Mouse (Mus musculus) natural killer cell, adult 2 months (primary cell): ENCODE measurements around the gene Ghr.

Experiments
- DNase-seq, 2 experiments: peaks; one replicate each; pipeline ENCODE4 v3.0.0; 2022; ENCODE audit warnings: low spot score in 2 of 2

Ghr gene

GRCm38 (mm10) chr15:3293477-3293876 is 289.8 kb downstream of the Ghr start:
- no peak for DNase-seq

- no peak for DNase-seq
Measured at GRCm38 (mm10) chr15:3290435-3290834, 292.9 kb downstream of the Ghr start.

DNA sequence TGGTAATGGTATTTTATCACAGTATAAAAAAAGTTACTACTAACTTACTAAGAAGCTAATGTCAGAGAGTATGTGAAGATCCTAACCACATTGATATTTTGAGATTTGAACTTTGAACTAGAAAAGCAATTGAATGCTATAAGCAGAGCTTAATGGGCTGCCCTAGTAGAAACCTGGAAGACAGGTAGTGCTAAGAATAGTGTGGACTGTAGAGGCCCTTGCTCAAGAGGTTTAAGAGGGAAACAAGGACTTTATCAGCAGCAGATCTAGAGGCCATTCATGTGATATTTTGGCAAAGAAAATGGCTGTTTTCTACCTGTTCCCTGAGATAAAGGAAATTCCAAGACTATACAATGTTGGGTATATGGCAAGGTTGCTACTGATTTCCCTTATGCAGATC is 297.3 kb downstream of the Ghr start:
- no peak for DNase-seq

DNA sequence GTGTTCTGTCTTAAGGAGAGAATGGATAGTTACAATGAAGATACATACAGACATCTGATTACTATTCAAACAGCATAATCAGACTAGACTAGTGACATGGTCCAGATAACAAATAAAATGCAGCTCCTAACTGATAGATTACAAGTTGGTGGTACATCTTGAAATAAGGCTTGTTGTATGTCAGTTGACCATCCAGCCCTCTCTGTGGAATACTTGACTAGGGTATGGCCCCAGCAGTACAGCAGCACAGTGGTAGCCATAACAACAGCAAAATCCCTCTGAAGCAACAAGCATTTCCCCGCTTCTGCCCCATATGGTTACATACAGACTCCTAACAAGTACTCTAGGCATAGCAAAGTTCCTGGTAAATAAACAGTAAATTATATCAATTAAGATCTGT is 301.6 kb downstream of the Ghr start:
- no peak for DNase-seq

GRCm38 (mm10) chr15:3281216-3281615 is 302.1 kb downstream of the Ghr start:
- DNase-seq: no peak

- DNase-seq: no peak
Measured at GRCm38 (mm10) chr15:3279242-3279641, 304.1 kb downstream of the Ghr start.

GRCm38 (mm10) chr15:3277391-3277790 is 305.9 kb downstream of the Ghr start:
- no peak for DNase-seq

DNA sequence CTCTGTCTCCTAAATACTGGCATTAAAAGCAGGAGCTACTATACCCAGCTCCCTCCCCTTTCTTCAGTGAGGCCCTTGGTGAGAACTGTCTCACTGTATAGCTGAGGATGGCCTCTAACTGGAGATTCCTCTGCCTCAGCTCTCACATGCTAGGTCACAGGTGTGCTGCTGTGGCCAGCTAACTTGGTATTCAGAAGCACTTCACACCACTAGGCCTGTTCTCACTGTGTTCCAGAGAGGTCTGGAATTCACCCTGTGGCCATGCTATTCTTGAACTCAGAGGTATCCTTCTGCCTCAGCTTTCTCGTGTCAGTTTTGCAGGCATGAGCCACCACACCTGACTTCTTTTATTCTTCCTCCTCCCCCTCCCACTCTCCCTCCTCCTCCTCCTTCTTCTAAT is 310.1 kb downstream of the Ghr start:
- no peak for DNase-seq

DNA sequence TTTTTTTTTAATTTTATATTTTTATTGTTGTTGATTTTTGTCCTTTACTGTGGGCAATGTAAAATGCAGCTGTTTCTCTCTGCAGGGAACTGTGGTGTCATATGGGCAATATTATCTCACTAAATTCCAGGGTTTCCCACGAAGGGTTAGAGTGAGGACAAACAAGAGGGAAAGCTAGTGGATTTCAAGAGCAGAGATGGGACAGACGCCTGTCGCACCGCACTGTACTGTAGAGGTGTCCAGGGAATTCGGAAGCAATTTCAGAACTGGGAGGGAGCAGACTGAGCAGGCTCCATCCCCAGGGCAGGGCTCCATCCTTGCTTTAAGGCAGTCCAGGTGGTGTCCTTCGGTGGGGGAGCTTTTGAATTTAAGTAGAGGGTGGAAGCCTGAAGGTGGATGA is 312.1 kb downstream of the Ghr start:
- no peak for DNase-seq

- DNase-seq: peak; percentile 70 to 75
Measured at GRCm38 (mm10) chr15:3270646-3271077, 312.6 kb downstream of the Ghr start.

DNA sequence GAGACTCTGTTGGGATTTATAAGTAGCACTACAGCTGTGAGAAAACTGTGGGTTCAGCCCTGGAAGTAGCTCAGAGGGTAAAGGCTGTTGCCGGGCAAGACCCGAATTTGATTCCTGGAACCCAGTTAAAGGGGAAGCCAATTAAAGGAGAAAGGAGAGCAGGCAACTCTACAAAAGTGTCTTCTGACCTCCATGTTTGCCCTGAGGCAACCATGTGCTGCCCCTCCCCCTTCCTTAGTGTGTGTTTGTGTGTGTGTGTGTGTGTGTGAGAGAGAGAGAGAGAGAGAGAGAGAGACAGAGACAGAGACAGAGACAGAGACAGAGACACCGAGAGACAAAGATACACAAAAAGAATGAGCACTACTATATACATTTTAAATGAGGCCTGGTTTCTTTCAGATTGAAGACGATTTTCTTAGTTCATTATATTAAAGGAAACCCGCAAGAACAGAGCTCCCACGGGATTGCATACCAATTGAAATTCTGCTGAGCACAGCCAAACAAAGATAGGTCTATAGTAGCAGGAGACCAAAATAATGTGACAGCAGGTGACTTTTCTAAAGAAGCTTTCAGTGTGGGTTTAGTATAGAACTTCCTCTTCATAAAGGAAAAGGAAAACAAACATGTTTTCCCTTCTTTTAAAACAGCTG is 313.2 kb downstream of the Ghr start:
- DNase-seq: no peak

DNA sequence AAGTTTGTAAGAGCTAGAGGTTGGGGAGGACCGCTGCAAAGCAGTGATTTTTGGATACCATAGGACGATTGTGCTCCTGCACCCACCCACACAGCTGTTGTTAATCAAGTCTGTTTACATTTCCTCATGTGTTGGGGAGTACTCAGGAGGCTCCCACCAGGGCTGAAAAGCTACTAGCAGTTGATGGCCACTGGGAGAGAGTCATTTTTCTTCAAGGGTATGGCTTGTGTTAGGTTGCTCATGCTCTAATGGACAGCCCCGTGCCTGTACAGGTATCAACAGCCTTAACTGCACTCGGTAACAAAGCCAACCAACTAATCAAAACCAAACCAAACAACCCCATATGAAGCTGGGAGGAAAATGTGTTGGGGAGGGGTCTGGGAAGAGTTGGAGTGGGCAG is 313.8 kb downstream of the Ghr start:
- no peak for DNase-seq

- no peak for DNase-seq
Measured at GRCm38 (mm10) chr15:3268247-3268646, 315.0 kb downstream of the Ghr start, which contains the start of gene Selenop. Gene Selenop, plus strand, starts transcription at chr15:3268547.
